In genomic region chr16:35013501-35013900, GRCm38 (mm10) we compare ENCODE assay signal across 27 mouse cellular contexts.
"Had no signal": no experiment of that assay in that cellular context is flagged by ENCODE, and none has a peak within 500 bp of the region (broad histone marks: within the 10 kb centered on the region; RNA-seq: fewer than 3 reads in every experiment).

No protein-coding gene starts in this region.

- H3K27me3 ChIP-seq: intestine, embryonic 15.5 days; liver, embryonic 13.5 days had no signal

- H3K9me3 ChIP-seq: heart, embryonic 10.5 days; heart, embryonic 12.5 days; hindbrain, embryonic 10.5 days; hindbrain, embryonic 12.5 days; intestine, embryonic 15.5 days; limb, embryonic 10.5 days; limb, embryonic 12.5 days; liver, embryonic 13.5 days; liver, embryonic 15.5 days had no signal

- H3K4me2 ChIP-seq: heart, embryonic 12.5 days; hindbrain, embryonic 12.5 days; hindbrain, embryonic 14.5 days; intestine, embryonic 15.5 days; limb, embryonic 12.5 days; liver, embryonic 11.5 days; liver, embryonic 13.5 days; liver, embryonic 15.5 days had no signal

- H3K36me3 ChIP-seq: heart, embryonic 10.5 days; heart, embryonic 12.5 days; hindbrain, embryonic 10.5 days; hindbrain, embryonic 12.5 days; intestine, embryonic 15.5 days; limb, embryonic 10.5 days; limb, embryonic 12.5 days; liver, embryonic 13.5 days; liver, embryonic 15.5 days had no signal

- ATAC-seq: hindbrain, embryonic 16.5 days; inflammation-experienced regulatory T-cells, adult 6 months; intestine, embryonic 15.5 days; intestine, postnatal 0 days had no signal

- H3K9ac ChIP-seq: heart, embryonic 12.5 days; hindbrain, embryonic 12.5 days; hindbrain, embryonic 14.5 days; intestine, embryonic 15.5 days; limb, embryonic 12.5 days; liver, embryonic 13.5 days; liver, embryonic 15.5 days had no signal

- DNase-seq: gastrocnemius, postnatal 14 days; gastrocnemius, postnatal 36 days; heart, adult 18-20 months; heart, postnatal 10 days; heart, postnatal 4 days; kidney, adult 18-20 months; kidney, adult 8-10 months; kidney, postnatal 10 days; kidney, postnatal 25 days; kidney, postnatal 4 days; liver; liver, embryonic 13.5 days had no signal

- H3K4me3 ChIP-seq: heart, embryonic 10.5 days; heart, embryonic 12.5 days; hindbrain, embryonic 10.5 days; hindbrain, embryonic 12.5 days; intestine, embryonic 15.5 days; layer of hippocampus, adult 2 months; left cerebral cortex, adult 2 months; limb, embryonic 10.5 days; limb, embryonic 12.5 days; liver, embryonic 13.5 days; liver, embryonic 15.5 days had no signal

- H3K4me1 ChIP-seq: heart, embryonic 10.5 days; heart, embryonic 12.5 days; hindbrain, embryonic 10.5 days; hindbrain, embryonic 12.5 days; intestine, embryonic 15.5 days; limb, embryonic 10.5 days; limb, embryonic 12.5 days; liver, embryonic 13.5 days; liver, embryonic 15.5 days had no signal

- H3K27ac ChIP-seq: heart, embryonic 10.5 days; hindbrain, embryonic 10.5 days; hindbrain, embryonic 12.5 days; hindbrain, embryonic 14.5 days; intestine, embryonic 15.5 days; layer of hippocampus, adult 2 months; left cerebral cortex, adult 2 months; limb, embryonic 10.5 days; limb, embryonic 12.5 days; liver, embryonic 13.5 days; liver, embryonic 15.5 days had no signal
